Mouse (Mus musculus): ENCODE results near the gene Pcdh15.

Pcdh15 gene

GRCm38 (mm10) chr10:73379001-73379400 is 279.9 kb downstream of the Pcdh15 start:
- DNase-seq (ENCODE audit: low spot score), result no peak

DNA sequence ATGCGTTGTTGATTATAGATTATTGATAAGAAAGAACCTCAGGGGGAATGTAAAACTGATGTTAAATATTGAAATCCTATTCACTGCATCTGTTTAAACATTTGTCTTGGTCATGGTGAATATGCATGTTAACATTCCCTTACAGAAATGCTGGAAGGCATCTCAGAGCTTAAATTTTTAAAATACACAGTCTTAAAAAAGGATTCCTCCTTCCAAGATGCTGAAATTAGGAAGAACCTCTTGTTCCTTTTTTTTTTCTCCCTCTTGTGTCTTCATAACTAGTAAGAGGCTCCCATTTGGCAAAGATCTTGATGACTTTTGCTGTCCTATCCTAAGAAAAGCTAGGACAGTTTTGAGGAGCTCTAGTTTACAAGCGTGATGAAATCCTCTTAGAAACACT is 284.9 kb downstream of the Pcdh15 start:
- DNase-seq (ENCODE audit: low spot score), result no peak

- DNase-seq (ENCODE audit: low spot score), result no peak
These were observed 301.3 kb downstream of the Pcdh15 start for GRCm38 (mm10) chr10:73400426-73400825.

DNA sequence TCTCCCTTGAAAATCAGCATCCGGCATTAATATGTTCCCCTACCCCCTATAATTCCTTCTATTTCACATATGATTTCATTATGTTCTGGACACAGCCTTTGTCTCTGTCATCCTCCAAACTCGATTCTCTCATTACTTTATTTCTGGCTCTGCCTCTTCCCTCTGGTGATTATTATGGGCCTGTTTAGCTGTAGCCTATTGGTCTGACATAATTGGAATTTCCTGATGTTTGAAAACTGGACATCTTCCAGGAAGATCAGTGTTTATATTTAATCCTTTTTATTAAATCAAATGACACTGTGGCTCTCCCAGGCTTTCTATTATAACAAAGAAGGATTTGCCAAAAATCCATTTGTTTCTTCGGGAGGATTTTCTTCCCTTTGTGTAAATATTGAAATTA is 326.3 kb downstream of the Pcdh15 start:
- DNase-seq (ENCODE audit: low spot score), result no peak

DNA sequence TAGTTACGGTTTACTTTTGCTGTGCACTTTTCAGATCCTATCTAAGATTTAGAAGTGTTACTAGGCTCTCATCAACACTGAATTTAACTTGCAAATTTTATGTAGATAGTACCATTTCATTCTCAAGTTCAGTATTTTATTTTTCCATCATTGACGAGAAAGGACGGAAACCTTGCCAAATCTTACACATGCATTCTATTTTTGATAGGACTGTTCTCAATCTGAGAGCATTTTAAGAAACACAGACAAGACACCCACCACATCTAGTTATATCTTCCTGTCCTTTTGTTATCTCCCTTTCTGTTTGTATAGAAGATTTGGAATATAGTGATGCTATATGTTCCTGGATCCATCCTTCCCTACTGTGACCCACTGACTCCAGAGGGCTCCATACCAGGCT is 332.2 kb downstream of the Pcdh15 start:
- no peak for DNase-seq (ENCODE audit: low spot score)

GRCm38 (mm10) chr10:73484082-73484481 is 384.9 kb downstream of the Pcdh15 start:
- DNase-seq (ENCODE audit: low spot score), result no peak

- no peak for DNase-seq (ENCODE audit: low spot score)
These were observed 392.5 kb downstream of the Pcdh15 start for GRCm38 (mm10) chr10:73491654-73492053.

DNA sequence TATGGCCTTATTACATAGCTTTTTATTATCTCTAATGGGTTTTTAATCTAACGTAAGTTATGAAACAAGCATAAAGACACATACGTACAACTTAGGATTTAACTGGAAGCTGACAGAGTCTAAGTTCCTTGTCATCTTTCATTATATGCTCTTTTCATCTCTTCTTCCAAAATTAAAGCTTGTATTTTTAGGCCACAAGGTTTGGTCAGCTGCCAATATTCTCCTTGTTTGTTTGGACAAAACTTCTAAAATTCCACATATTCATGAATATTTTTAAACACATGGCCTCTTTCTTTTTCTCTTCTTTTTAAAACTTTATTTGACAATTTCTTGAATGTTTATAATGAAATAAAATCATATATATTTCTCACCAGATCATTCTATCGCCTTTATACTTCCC is 415.7 kb downstream of the Pcdh15 start:
- no peak for DNase-seq (ENCODE audit: low spot score)

GRCm38 (mm10) chr10:73515742-73516141 is 416.6 kb downstream of the Pcdh15 start:
- no peak for DNase-seq (ENCODE audit: low spot score)

GRCm38 (mm10) chr10:73519438-73519837 is 420.3 kb downstream of the Pcdh15 start:
- DNase-seq (ENCODE audit: low spot score), result no peak

GRCm38 (mm10) chr10:73552831-73553230 is 453.7 kb downstream of the Pcdh15 start:
- DNase-seq (ENCODE audit: low spot score), result no peak

GRCm38 (mm10) chr10:73564216-73564615 is 465.1 kb downstream of the Pcdh15 start:
- DNase-seq (ENCODE audit: low spot score), result no peak

DNA sequence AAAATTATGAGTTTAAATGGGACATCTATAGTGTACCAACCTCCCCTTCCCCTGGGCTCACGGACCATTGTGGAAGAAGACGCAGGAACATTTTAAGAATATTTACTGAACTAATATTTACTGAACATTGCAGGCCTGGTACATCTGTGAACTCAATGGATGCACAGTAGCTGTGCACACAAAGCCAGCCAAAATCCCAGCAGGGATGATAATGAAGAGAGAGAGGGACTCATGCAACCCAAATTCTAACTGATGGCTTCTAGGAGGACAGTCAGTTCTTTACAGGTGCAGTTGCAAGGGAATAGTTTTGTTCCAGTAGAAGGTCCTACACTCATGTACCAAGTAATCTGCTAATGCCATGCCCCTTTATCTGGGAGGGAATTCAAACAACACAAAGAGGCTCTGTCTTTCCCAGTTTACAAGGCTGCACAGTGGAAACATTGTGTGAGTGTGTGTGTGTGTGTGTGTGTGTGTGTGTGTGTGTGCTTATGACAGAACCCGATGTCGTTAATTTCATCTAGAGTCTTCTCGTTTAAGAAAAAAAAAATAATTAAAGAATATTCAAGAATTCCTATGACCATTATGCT is 475.7 kb downstream of the Pcdh15 start:
- DNase-seq (ENCODE audit: low spot score), result no peak

DNA sequence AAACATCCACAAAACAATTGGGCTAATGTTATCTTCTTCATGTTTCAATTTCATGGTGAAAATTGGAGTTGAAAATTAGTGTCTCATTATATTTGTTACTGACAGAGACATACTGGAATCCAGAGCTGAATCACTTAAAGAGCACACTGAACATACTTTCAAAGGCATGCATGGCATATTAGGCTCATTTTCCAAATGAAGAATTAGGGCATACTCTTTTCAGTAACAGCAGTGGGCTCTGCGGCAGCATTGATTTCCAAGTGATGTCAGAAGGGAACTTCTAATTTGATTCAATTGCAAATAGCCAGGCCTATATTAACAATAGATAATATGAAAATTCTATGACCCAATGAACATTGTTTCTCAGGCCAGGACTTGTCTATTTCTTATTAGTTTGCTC is 568.4 kb downstream of the Pcdh15 start:
- no peak for DNase-seq (ENCODE audit: low spot score)

- DNase-seq (ENCODE audit: low spot score), result no peak
These were observed 601.6 kb downstream of the Pcdh15 start for GRCm38 (mm10) chr10:73700519-73701286.

GRCm38 (mm10) chr10:73725566-73726240 is 626.6 kb downstream of the Pcdh15 start:
- DNase-seq (ENCODE audit: low spot score), result no peak

DNA sequence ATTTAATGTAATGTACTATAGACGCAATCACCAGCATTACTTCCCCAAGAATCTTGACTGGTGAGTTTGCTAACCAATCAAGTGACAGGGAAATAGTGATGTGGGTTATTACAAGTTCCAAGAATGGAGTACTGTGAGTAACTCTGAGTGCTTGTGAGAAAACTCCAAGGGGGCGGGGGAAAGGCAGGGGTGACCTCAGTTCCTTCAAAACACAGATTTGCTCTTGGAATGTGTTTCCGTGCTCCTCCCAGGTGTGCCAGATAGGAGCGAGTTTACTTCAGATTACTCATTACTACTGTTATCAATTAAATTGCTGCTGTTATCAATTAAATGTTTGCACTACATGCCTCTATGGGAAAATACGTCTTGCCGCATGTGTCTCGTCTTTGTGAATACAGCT is 634.1 kb downstream of the Pcdh15 start:
- DNase-seq (ENCODE audit: low spot score), result no peak

GRCm38 (mm10) chr10:73749021-73749420 is 649.9 kb downstream of the Pcdh15 start:
- DNase-seq (ENCODE audit: low spot score), result no peak

DNA sequence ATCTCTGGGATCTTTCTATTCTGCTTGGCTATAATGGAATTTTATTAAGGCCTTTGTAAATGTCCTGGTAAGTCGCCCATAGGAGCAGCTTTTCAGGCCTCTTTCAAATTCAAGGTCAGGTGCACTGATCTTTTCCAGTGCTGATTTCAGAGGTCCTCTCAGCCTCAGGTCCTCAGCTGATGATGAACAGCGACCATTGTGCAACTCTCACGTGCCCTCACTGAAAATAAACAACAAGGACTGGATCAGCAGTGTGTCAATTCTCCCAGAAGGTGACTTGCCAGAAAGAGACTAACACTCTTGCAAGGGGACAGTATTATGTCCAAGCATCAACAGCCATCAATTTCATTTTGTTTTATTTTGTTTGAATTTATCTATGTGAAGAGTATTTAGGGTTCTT is 654.7 kb downstream of the Pcdh15 start:
- DNase-seq (ENCODE audit: low spot score), result no peak

- no peak for DNase-seq (ENCODE audit: low spot score)
These were observed 683.8 kb downstream of the Pcdh15 start for GRCm38 (mm10) chr10:73782945-73783344.

- DNase-seq (ENCODE audit: low spot score), result no peak
These were observed 689.0 kb downstream of the Pcdh15 start for GRCm38 (mm10) chr10:73788163-73788562.

DNA sequence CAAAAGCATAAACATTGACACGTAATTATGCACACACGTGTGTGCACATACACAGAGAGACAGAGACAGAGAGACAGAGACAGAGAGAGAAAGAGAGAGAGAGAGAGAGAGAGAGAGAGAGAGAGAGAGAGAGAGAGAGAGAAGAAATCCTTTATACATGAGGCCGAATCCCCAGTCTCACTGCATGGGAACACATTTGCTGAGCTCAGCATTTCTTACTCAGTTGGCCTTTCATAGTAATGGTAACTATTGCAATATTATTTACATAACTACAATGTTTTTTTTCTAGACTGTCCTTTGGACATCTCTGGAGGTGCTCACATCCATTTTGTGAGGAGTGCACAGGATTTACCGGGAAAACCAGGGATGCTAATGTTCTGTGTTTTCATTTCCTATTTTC is 705.9 kb downstream of the Pcdh15 start:
- DNase-seq (ENCODE audit: low spot score), result no peak

DNA sequence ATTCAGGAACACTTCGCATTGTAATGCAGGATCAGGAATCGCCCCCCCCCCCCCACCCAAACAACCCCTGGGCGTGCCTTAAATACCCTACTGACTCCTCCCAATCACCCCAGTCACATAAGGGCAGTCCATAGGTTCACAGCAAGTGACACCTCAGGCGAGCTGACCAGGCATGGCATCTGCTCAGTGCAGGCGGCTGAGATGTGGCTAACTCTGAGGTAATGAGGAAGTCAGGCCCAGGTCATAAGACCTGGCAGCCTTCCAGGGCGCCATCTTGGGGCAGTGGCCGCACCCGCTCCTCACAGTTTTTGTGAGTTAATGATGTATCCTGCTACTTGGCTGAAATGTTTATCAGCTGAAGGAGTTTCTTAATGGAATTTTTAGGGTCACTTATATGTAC is 713.2 kb downstream of the Pcdh15 start:
- DNase-seq (ENCODE audit: low spot score), result no peak
